Mouse (Mus musculus): ENCODE measurements at regions not wholly inside any gene's neighbourhood (a gene's known extent, or its start where the extent isn't known, plus 50 kb on each side); places are given as distances from the start of the nearest gene placed in this dataset.

GRCm38 (mm10) chr16:49303612-49304307 is 246.5 kb downstream of the Myh15 start:
- TF ChIP-seq CTCF (conservative IDR thresholded peaks at IDR 0.05; ENCODE audit: low read length) = no peak
- TF ChIP-seq POU5F1 (IDR thresholded peaks at IDR 0.05; ENCODE audit: borderline replicate concordance, low read length) = no peak
- no peak for TF ChIP-seq NANOG (IDR thresholded peaks at IDR 0.05; ENCODE audit: borderline replicate concordance, low read length)

Data from E14TG2a.4 (cell line).